Mouse (Mus musculus): ENCODE data around the gene Bclaf3. TPM values are rescaled to one million over a fixed set of nuclear protein-coding genes. Genes with fewer than 3 reads are reported as not detected.

Bclaf3 gene
- polyA plus RNA-seq, 1 experiment from 2014 or later, result 11.9 TPM

DNA sequence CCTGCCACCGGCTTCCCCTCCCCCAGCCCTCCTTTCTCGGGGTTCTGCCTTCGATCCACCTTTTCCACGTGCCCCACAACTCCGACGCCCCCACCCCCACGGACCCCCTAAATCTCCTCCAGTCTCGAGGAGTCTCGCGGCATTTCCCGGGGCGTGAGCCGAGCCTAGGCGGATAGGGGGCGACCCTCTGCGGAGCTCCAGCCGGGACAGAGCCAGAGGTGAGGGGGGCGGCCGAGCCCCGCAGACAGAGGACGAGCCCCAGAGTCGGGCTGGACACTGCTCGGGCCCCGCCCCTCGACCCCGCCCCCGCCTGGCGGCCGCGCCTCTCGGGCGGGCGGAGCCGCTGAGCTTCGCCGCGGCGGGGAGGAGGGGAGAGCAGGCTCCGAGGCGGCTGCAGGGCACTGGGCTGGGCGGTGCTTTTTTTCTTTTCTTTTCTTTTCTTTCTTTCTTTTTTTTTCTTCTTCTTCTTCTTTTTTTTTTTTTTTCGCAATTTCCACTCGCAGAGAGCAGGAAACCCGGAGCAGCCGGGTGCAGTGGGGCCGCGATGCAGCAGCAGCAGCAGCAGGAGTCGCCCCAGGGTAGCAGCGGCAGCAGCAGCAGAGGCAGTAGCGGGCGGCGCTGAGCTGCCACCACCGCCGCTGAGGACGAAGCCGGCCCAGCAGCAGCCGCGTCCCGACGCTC, 100.6 kb downstream of the Bclaf3 start, which contains the start of gene Sh3kbp1:
Sh3kbp1 (plus strand) TSS at position 366 of the 681 bp plus-strand sequence.
- ChIA-PET CTCF (interaction anchor here (0.7 to 2.1 kb wide), 8 partner anchors 8 to 340 kb away, joined by 3 to 6 read pairs (median 3); no protein-coding TSS in a partner anchor), POLR2A (interaction anchor here (1.2 kb wide), 1 partner anchor 9 kb away, joined by 3 read pairs; no protein-coding TSS in a partner anchor)
- TF ChIP-seq CTCF (IDR thresholded peaks at IDR 0.05), result no peak
- ATAC-seq (peak; percentile 93), DNase-seq (ENCODE audit: low read depth, low spot score) (no peak)
- in situ Hi-C loops (cut with MboI; ENCODE audit: low pct_unique_long_range_greater_than_20kb), result loop anchor here (5.0 to 10.0 kb wide), 4 partner anchors 120 to 488 kb away; no protein-coding TSS in a partner anchor
- peaks cover 6% of the 10 kb centered on the region for H3K27me3 ChIP-seq

- in situ Hi-C loops (cut with MboI; ENCODE audit: low pct_unique_long_range_greater_than_20kb), result loop anchor here (5.0 to 10.0 kb wide), 4 partner anchors 119 to 487 kb away; no protein-coding TSS in a partner anchor
- DNase-seq (ENCODE audit: low read depth, low spot score) (no peak), ATAC-seq (peak; percentile 60)
- POLR2A ChIA-PET, result interaction anchor here (1.2 kb wide), 1 partner anchor 8 kb away, joined by 3 read pairs; no protein-coding TSS in a partner anchor
- peaks cover 6% of the 10 kb centered on the region for H3K27me3 ChIP-seq
- no peak for TF ChIP-seq CTCF (IDR thresholded peaks at IDR 0.05)
- CTCF ChIA-PET, result interaction anchor here (1.1 kb wide), 1 partner anchor 124 kb away, joined by 4 read pairs; no protein-coding TSS in a partner anchor
Observed at GRCm38 (mm10) chrX:159627588-159628566, 101.4 kb downstream of the Bclaf3 start.

DNA sequence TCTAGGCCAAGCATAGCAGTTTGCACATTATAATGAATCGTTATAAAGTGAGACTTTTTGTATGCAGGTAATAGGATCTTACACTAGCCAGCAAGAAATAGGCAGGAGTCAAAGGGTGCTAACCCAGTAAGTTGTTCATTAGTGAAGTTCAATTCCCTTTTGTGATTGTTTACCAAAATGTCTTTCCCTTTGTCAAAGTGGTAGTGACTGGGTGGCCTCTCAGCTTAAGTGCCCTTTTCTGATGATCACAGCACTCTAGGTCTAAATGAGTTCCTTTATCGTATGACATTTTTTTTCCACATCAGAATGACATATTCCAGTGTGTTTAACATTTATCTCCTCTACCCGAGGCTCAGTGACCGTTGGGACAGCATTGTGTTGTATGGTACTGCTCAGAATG, 102.1 kb downstream of the Bclaf3 start:
- ChIA-PET POLR2A (no interaction called here), CTCF (interaction anchor here (1.1 kb wide), 1 partner anchor 123 kb away, joined by 4 read pairs; no protein-coding TSS in a partner anchor)
- peaks cover 2% of the 10 kb centered on the region for H3K27me3 ChIP-seq
- no peak for DNase-seq (ENCODE audit: low read depth, low spot score)
- no peak for TF ChIP-seq CTCF (IDR thresholded peaks at IDR 0.05)
- ATAC-seq, result no peak
- in situ Hi-C loops (cut with MboI; ENCODE audit: low pct_unique_long_range_greater_than_20kb), result loop anchor here (5.0 to 10.0 kb wide), 4 partner anchors 119 to 486 kb away; no protein-coding TSS in a partner anchor

DNA sequence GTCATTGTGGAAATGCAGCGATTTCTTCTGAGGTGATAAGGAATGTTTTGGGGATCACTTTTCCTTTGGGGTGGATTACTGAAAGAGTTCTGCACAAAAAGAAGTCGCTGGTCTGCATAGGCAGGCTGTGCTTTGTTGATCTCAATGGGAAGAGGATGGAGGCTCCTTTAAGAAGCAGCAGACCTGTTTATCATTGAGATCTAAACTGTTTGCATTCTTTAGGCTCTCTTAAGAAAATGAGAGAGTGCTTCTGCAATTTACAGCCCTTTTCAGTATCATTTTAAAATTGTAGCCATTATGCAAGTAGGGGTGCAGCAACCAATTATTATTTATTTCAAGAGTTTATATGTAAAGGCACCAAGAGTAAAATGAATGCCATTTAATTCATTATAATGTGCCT, 102.7 kb downstream of the Bclaf3 start:
- in situ Hi-C loops (cut with MboI; ENCODE audit: low pct_unique_long_range_greater_than_20kb), result loop anchor here (5.0 to 10.0 kb wide), 4 partner anchors 118 to 486 kb away; no protein-coding TSS in a partner anchor
- no peak for ATAC-seq
- no peaks in the 10 kb centered on the region for H3K27me3 ChIP-seq
- ChIA-PET CTCF (no interaction called here), POLR2A (no interaction called here)
- no peak for TF ChIP-seq CTCF (IDR thresholded peaks at IDR 0.05)
- no peak for DNase-seq (ENCODE audit: low read depth, low spot score)

GRCm38 (mm10) chrX:159638500-159639227, 112.2 kb downstream of the Bclaf3 start:
- no peak for ATAC-seq
- ChIA-PET POLR2A (no interaction called here), CTCF (no interaction called here)
- in situ Hi-C loops (cut with MboI; ENCODE audit: low pct_unique_long_range_greater_than_20kb), result no loop called here
- DNase-seq (ENCODE audit: low read depth, low spot score), result no peak
- TF ChIP-seq CTCF (IDR thresholded peaks at IDR 0.05), result no peak
- no peaks in the 10 kb centered on the region for H3K27me3 ChIP-seq

DNA sequence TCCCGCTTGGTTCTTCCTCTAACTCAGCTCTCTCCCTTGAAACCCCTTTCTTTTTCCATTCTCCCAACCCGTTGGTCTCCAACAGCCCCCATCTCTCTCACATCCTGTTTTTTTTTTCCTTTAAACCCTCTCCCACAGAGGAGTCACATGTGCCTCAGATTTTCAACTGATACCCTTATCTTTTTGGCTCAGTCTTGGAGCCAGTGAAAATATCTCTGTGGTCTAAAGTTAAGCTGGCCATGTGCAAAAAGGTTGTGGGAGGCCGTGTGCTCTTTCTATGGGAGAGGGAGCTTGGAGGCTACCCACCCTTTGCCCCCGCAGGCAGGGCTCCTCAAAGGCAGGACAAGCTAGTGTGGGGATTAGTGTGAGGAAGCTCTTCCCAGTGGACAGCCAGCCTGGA, 113.5 kb downstream of the Bclaf3 start:
- H3K27me3 ChIP-seq, result peaks cover 8% of the 10 kb centered on the region
- TF ChIP-seq CTCF (IDR thresholded peaks at IDR 0.05), result no peak
- ATAC-seq (no peak), DNase-seq (ENCODE audit: low read depth, low spot score) (no peak)
- in situ Hi-C loops (cut with MboI; ENCODE audit: low pct_unique_long_range_greater_than_20kb), result no loop called here
- CTCF ChIA-PET, result no interaction called here
- POLR2A ChIA-PET, result no interaction called here

Other genes with a start within 250 kb of the Bclaf3 start
- 132 TPM for gene Eif1ax, start 154.5 kb upstream of the Bclaf3 start, polyA plus RNA-seq (2021)
- 0.72 TPM for gene Map7d2, start 112.1 kb upstream of the Bclaf3 start, polyA plus RNA-seq (2021)
- gene Sh3kbp1, start 100.6 kb downstream of the Bclaf3 start, polyA plus RNA-seq (2021), result 14.4 TPM